Mouse (Mus musculus) fat pad, adult 2 months (tissue): ENCODE results near the gene Crtc3.

ENCODE experiments used
- DNase-seq: peaks from one replicate; pipeline ENCODE4 v3.0.0-alpha.2; 2011; ENCODE audit warnings: low read depth, low spot score; ENCODE audit errors: extremely low read depth

Gene Crtc3

DNA sequence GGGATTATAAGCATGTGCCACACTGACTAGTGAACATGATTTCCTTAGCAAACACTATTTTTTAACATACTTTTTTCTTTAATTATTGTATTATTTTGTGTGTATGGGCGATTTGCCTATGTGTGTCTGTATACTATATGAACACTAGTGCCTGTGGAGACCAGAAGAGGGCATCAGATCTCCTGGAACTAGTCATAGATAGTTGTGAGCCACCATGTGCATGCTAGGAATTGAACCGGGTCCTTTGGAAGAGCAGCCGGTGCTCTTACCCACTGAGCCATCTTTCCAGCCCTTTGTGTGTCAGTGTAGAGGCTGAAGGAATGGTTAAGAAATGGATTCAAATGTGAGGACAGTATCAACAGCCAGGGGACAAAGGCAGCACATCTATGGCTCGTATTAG is 82.2 kb downstream of the Crtc3 start:
- no peak for DNase-seq

DNA sequence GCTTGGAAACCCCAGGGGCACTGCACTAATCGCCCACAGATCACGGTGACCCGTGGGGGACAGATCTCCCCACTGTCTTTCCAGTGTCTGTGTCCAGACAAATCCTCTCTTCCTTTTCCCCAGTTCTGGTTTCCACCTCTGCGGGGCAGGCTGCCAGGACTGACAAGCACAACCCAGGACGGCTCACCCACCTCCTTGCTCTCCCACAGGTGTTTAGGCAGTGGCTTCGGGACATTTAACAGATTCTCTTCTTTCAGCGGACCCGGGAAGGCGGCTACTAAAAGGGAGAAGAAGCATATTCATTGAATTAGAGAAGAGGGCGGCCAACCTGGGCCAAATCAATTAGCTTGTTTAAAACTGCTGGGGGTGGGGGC is 83.1 kb downstream of the Crtc3 start:
- no peak for DNase-seq

DNA sequence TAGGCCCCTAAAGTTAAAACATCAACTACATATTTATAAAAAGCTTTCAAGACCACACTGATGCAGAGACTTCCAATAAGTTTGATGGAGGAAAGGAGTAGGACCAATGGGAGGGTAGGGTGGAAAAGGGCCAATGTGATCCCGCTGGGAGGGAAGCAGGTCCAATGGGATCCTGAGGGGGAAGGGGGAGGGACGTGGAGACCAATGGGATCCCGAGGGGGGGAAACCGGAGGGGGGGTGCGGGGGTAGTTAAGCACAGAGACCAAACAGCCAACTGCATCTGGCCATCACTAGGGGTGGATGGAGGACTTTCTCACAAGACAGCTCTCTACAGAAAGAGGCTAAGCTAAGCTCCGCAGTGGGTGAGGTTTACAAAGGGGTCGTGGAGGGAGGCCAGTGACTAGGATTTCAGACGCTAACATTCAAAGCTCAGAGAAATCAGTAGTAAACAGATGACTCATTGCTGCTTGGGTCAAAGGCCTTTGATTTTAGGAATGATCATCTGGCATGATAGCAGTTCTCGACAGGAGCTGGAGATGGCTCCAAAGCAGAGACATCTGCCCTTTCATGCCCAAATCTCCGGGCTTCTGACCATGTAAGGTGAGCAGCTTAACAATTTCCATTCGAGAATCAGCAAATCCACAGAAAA is 83.6 kb downstream of the Crtc3 start:
- DNase-seq: no peak

DNA sequence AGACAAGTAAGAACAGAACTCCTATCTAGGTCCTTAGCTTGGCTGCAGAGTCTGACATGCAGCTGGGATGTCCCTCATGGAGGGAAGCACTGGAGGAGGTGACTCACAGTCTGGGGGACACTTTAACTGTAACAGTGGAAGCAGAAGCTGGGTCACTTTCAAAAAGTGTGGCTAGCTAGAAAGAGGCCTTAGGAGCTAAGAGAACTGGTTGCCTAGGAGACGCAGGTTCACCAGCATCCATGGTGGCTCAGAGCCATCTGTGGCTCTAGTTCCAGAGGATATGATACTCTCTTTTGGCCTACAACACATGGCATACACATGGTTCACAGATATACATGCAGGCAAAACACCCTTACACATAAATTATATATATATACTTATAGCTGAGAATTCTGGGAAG is 86.1 kb downstream of the Crtc3 start:
- no peak for DNase-seq

DNA sequence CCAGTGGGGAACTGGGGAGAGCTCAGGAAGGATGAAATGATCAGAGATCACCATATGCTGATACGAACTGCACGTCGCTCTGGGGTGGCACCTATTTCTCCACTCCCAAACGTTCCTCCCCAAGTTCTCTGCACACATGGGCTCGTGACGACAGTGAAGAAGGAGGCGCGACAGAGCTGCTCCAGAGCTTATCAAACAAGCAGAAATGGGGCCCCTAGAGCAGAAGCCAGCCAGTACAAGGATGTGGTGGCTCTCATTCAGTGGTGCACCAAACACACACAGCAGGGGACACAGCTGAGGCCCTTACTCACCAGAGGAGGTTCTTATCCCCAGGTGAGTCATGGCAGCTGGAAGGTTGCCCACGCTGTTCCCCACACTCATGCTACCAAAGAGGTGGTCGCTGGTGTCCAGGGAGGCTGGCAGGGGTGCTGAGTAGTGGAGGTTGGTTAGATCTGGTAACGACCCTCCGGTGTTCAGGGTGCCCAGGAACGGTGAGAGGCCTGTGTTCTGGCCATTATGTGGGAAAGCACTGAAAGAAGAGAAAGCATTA is 90.2 kb downstream of the Crtc3 start:
- DNase-seq: no peak

DNA sequence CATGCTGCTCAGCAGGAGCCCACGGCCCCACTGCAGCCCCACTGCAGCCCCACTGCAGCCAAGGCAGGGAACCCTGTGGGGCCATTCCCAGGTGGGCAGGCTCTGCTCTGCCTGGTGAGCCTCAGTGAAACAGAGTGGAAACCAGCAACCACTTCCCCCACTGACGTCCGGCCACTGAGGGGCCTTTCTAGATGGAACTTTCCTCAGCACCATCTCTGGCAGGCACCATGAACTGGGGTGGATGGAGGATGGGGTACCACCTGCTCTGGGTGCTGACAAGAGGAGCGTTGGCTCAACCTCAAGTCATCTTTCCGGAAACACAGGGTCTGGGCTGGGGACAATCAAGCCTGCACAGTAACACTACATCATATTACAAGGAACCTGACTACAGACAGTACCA is 90.8 kb downstream of the Crtc3 start:
- no peak for DNase-seq

DNA sequence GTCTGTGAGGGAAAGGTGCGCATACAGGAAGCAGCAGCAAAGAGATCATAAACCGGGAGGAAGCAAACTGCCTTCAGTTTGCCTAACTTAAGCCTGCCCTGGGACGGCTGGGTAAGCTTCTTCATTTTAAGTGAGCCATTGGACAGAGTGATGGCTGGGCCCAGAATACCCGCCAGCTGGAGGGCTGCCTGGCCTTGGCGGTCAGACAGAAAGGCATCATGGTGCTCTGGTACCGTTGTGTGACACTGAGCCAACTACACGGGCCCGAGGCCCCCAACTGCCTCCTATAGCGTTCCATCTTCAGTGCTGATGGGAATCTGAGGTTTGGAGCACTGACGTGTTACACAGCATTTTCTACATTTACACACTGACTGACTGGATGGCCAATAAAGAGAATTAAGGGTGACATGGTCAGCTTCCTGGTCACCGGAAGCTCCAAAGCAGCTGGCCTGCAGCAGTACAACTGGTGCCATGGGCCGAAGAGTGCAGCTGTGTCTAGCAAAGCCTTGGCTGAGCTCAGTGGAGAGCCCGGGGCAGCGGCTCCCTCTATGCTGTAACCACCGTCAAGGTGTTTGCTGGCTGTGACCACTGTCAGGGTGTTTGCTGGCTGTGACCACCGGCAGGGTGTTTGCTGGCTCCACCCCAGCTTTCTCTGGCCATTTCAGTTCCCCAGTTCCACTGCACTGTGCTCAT is 99.5 kb downstream of the Crtc3 start:
- DNase-seq: no peak

DNA sequence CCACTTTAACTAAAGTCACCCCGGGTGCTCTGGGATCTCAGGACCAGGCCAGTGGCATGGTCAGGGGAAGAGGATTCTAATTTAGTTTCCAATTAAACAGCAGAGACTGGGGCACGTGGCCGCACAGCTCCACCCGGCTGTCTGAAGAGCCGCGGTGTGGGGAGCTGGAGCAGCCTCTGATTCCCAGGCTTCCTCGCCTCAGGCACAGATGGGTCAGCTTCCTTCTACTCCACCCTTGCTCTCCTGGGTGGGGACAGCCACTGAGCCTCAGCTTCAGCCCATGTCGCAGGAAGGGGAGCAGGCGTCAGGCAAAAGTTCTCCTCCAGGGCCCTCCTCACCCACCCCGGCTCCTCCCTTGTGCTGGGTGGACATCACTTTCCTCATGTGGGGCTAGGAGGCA is 101.0 kb downstream of the Crtc3 start:
- no peak for DNase-seq

DNA sequence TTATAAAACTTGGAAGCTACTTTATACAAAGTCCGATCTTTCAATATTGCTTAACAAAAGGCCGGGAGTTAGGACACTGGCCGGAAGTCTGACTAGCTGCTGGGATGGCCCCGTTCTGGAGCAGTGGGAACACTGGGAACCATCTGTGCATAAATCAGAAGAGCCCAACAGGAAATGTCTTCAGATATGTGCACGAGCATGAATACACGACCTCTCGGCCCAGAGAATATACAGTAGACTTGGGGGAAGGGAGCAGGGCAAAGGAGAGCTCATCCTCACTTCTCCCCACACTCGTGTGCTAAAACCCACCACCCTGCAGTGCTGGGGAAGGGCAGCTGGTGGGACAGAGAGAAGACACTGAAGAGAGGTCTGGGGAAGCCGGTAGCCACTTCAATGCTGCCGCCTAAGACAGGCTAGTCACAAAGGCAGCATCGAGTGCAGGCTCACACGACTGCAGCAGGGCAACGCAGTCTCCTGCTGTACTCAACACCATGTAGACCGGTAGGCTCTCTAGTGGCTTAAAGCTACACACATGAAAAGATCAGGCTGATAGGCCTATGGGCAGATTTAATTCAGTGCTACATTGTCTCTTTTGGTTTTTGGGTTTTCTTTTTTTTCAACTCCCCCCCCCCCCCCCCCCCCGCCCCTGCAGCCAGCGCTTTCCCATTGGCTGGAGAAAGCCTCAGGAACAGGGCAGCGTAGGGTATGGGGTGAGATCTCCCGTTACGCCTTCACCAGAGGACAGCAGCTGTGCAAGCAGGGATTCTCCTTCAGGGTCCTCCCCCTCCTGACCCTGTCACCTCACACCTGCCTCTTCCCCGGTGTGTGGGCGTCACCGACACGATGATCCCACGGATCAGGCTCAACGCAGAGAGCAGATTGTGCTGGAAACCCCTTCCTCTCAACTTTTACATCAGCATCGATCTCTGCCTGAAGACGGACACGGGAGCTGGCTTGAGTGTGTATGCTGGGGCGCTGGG is 101.7 kb downstream of the Crtc3 start:
- no peak for DNase-seq

DNA sequence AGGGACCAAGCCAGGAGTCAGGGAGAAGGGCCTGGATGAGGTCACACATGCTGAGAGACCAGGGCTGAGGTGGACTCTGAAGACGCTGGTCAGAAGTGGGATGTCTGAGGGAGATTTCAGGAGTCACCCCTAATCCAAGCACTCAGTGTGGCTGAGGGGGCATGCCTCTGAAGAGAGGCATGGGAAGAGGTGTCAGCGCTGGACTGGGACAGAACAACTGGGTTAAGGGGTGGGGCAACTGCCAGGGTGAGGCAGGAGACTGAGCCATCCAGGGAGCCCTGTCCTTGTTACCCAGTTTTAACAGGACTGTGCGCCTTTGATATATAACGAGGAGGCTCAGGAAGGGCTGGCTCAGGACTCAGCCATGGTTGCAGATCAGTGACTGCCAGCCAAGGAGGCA is 102.5 kb downstream of the Crtc3 start:
- DNase-seq: no peak

DNA sequence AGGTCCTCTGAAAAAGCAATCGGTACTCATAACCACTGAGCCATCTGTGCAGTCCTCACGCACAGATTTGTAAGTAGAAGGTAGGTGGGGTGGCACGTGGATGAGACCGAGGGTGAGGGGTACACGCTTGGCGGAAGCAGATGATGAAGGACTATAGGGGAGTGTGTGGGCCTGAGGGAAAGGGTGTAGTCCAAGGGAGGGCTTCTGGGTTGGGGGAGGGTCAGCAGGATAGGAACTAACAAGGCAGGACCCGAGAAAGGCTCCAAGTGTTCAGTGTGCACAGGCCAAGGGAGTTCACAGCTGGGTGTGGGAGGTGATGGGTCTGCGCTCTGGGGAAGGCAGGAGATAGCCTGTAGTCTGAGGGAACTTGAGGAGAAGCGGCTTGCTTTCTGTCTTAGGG is 103.3 kb downstream of the Crtc3 start:
- no peak for DNase-seq

DNA sequence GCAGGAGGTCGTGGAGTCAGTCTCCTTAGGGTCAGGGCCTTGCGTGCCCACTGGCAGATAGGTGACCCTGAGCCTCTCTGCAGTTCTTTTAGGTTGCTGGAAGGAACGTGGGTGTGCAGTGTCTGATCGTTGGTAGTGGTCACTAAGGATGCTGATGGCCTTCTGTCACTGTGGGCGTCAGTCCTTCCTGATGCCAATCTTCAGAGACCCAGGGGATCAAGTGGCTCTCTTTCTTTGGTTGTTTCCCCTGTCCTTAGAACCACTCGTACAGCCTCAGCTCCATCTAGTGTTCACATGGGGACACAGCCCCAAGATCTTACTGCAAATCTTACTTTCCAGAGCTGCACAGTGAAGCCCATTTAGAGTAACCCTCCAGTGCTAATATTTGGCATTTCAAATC is 104.7 kb downstream of the Crtc3 start:
- no peak for DNase-seq

DNA sequence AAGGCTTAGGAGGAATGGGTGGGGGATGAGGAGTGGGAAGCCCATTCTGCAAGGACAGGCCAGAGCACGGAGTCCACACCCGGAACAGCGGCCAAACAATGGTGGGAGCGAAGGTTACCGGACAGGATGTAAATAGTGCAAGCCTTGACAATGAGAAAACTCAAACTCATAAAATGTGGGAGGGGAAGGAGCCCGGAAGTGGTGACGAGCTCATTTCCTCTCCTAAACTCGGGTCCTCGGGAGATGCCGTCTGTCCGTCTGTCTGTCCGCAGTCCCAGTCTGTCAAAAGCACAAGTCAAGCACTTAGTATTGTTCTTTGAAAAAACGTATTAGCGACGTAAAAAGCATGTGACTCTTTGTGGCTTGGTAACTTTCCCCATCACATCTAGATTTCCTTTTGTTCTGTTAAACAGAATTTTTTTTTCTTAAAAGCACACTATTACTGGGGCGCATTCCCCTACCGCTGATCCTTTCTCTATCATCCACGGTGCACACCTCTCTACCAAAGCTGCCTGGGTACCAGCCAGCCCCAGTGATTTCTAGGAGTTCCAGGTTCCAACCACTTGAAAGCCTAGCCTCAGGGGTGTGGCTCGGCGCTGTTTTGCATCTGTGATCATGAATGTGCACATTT is 105.7 kb downstream of the Crtc3 start:
- DNase-seq: no peak

DNA sequence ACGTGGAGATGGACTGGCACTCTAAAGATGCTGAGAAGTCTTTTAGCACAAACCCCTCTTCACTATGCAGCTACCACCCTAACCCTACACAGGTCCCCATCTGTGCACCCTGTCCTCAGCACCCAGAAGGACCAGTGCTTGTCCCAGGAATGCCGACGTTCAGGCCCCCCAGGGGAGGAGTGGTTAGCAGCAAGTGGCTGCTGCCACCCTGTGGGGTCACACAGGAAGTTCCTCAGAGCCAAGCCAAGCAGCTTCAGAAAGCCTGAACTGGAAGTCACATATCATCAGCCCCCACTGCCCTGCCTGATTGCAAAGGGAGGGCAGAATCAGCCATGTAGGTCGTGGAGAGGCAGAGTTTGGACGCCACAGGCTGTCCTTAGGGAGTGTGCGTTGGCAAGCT is 108.3 kb downstream of the Crtc3 start:
- no peak for DNase-seq

DNA sequence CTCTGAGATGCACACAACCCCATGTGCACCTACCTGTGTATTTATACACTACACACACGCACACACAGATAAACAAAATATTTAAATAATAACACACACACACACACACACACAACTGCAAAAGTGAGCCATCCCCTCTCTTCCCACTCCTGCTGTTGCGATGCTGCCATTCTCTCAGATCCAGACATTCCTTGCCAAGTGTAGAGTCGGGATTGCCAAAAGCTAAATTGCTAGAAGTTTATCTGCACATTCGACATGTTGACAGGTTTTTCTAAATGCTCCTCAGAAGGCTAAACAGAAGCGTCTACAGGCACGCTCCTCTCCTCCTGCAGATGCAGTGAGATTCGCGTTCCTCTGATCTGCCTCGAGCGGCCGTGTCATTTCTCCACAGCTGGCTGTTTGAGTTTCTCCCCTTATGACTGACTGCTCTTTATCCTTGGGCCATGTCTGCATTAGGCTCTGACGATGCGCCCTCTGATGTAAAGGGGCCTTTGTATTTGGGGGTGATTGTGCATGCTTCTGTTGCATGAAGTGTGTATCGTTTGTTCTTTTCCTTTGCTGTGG is 111.2 kb downstream of the Crtc3 start:
- DNase-seq: no peak

DNA sequence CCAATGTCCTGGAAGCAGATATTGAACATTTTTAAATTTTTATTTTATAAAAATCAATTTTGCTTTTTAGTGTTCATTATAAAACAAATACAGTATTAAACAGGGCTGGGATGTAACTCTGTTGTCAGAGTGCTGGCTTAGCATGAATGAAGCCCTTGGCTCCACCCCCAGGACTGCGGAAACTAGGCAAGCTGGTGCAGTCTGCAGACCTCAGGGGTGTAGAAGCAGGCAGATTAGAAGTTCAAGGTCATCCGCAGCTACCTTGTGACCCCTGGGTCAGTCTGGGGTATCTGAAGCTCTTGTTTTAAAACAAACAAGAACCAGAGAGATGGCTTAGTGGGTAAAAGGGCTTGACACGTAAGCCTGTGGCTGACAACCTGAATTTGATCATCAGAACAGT is 112.1 kb downstream of the Crtc3 start:
- no peak for DNase-seq

DNA sequence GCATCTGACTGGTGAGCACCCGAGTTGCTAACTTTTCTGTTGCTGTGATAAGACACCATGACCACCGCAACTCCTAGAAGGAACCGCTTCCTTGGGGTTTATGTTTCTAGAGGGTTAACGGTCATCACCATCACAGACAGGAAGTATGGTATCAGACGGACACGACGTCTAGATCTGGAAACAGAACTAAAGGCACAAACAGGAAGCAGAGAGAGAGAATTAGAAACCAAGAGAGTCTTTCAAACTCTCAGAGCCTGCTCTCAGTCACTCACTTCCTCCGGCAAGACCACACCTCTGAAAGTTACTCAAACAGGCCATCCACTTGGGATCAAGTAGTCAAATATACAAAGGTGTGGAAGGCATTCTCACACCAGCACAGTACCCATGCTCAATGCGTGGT is 112.9 kb downstream of the Crtc3 start:
- DNase-seq: no peak

DNA sequence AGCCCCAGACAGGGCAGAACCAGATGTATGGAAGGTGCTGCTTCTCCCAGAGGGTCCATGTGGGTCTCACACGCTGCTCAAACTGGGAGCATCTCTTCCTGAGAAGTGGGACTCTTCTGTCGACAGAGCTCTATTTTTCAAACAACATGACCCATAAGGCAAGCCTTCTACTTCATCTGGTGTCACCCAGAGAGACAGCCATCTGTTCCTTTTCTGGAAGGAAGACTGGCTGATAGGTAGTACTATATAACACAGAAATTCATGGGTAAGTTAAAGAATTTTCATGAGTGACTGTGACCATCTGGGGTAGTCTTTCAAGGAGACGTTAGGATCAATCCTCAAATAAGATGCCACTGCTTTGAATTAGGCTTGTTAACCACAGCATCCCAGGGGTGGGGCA is 115.6 kb downstream of the Crtc3 start:
- no peak for DNase-seq

DNA sequence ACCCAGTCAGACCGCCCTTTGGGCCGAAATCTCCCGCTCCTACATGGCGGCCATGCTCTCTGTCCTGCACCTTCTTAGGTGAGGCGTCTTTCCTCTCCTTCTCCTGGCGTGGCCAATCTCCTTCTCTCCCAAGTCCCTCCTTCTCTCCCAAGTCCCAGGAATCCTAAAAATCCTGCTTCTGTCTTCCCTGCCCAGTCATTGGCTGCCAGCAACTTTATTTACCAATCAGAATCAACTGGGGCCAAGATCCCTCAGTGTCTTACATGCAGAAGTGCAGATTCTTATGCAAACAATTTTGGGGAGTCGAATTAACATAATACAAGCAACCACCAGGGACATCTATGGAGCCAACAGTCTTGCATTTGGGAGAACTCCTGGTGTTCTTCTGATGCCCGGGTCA is 120.7 kb downstream of the Crtc3 start:
- no peak for DNase-seq

DNA sequence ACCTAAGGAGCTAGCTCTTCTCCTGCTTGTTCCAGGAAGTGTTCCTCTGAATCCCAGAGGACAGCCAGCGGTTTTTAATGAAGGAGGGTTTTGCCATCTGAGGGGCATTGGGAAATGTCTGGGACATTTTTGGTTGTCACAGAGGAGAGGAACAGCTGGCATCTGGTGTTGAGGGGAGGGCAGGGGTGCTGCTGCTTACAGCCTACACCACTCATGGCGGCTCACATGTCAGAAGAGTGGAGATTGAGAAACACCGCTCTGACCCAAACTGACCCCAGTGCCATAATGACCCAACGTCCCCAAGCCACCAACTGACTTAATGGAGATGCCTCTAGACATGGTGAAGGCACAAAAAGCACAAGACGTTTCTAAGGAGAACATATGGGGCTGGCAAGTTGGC is 126.7 kb downstream of the Crtc3 start:
- no peak for DNase-seq

DNA sequence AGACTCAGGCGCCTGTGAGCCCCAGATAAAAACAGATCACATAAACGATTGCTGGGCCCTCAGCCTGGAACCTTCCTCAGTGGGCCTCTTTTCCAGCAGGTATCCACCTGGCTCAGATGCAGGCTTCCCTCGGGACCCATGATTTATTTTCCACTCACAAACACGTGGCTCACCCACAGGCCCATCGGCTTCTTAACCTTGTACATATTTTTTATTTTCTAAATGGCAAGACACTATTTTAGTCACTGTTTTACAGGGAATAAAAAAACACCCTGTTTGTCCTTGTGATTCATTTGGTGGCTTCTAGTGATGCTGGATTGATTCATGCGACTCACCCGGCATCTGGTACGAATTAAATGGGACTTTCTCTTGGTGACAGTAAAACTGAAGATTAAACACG is 127.4 kb downstream of the Crtc3 start:
- DNase-seq: no peak
